Mouse (Mus musculus): Measurements from ENCODE around the gene Gm10961.
"Not testable (repeated sequence)": the region's sequence is repeated elsewhere in the genome, so short reads cannot be mapped to it uniquely, and the experiment has no call there.

Gene Gm10961

DNA sequence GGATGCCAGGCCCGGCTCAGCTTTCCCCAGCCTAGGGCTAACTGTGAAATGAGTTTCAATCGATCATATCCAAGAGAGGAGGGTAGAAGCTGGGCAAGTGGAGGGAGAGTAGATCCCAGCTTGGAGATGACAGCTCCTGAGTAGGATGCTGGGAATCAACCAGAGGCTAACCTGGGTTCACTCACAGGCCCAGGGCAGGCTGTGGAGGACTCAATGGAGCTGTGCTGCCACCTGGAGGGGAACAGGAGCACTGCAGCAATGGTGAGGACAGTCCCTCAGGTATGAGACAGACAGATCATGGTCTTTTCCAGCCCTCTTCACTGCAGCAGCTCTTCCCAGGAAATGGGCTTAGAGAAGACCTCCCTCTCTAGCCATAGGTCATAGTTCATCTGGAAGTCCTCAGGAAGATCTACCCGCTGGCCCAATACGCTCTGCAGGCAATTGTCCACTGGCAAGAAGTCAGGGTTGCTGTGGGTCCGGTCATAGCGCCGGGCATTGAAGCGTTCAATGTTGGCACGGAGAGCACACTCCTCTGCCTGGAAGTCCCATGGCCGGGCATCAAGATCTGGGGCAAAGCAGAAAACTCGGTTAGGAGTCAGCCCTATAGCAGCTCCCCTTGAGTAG, 18.1 kb upstream of the Gm10961 start:
- DNase-seq (ENCODE audit: low spot score): no peak

DNA sequence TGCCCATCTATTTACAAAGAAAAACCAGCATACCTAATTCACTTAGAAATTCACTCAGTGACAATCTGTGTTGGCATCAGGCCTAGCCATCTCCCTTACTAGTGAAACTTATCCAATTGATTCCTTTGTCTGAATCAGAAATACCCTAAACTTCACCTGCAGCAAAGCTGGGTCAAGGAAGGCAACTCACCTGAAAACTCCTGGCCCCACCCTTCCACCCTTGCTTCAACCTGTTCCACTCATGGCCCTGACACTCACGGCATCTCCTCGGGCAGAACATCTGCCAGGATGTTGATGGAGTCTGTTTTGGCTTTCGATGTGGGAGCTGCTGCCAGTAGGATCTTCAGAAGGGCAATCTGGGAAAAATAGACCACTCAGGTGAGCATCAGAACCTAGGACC, 13.3 kb upstream of the Gm10961 start:
- DNase-seq (ENCODE audit: low spot score): no peak

DNA sequence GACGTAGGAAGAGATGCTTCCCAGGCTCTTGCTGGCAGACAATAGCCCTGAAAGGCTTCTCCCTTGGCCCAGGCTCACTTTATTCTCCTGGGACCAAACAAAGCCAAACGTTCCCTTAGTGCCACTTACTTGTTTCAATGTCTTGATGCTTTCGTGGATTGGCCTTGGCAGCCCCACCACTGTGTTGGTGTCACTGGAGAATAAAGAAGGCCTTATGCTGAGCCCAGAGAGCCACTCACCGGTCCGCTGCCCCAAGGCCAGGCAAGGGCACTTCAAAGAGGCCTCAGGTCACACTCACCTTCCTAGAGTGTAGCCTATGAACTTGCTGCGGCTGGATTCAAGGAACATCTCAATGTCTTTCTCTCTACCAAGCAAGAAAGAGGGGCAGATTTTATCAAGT, 11.2 kb upstream of the Gm10961 start:
- DNase-seq (ENCODE audit: low spot score): no peak

DNA sequence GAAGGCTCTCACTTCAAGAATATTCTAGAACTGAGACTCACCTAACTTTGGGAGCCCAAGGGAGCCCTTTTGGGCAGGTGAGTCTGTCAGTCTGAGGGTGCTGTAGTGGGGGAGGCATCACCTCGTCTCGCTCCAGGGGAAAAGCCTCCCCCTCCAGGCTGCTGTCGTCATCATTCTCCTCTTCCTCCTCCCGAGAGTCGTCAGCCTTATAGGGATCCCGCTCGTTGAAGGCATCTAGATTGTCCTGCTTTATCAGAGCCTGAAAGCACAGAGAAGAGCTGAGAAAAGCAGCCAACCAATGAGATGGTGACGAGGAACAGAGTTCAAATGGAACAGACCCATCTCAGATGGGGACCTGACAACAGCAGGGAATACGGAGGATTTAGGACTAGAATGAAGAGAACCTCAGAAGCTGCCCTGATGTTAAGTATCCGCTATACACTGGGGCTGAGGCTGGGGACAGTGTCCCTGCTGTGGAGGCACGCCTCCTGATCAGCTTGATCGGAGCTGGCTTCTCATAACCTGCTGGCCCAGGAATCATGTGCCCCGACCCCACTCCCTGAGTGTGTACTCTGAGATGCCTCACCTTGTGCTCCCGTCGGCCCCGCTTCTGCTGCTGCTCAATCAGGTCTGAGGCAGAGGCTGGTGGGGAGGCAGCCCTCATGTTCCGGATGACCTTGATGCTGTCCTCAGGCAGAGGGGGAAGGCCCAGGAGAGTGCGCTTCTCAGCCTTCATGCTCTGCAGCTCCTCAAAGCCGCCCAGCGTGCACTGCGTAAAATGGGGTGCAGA, 9.6 kb upstream of the Gm10961 start:
- DNase-seq (ENCODE audit: low spot score): no peak

DNA sequence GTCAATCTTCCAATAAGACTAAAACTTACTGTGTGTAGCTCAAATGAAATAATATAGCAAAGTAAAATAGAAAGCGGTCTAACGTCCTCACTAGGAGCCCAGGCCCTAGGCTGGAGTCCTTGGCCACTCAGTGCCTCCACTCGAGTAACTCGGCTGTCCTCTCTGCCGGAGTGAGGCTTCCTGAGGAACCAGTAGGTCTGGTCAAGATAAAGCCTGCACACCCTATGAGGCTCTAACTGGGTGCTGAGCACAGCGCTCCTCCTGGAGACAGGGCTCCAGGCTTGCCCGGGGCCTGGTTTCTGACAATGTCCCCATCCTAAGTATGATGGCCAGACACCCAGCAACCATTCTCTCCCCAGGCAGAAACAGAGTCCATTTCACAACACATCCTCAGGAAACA, 8.6 kb upstream of the Gm10961 start:
- DNase-seq (ENCODE audit: low spot score): no peak

DNA sequence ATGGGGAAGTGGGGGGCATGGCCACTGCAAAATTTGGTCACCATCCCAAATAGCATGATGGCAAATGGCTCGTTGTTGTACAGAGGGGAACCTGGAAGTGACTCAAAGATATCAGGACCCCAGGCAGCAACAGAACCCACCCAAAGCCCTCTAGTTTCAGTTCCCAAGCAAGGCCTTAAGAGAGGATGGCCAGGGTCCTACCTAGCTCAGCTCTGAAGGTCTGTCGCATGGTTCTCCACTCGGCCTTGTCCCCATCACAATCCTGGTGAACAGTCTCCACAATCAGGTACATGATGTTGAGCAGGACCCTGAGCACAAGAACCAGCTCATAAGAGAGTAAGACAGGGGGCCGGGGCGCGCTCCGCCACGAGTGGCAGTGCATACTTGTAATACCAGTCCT, 6.7 kb upstream of the Gm10961 start:
- no peak for DNase-seq (ENCODE audit: low spot score)

DNA sequence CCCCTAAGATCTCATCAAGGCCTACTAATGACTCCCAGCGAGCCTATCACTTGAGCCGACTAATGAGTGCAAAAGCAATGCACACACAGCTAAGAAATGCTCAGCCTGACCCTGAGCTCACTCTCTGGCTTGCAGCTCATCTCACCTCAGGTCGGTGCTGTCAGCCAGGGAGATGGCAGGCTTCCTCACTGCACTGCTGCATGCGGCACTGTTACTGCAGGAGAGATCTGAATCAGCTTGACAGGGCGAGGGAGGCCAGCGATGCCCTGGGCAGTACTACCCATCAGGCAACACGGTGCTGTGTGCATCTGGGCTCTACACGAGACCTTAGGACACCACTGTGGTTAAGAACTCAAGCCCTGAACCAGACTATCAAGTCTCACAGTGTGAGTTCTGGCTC, 5.6 kb upstream of the Gm10961 start:
- no peak for DNase-seq (ENCODE audit: low spot score)

DNA sequence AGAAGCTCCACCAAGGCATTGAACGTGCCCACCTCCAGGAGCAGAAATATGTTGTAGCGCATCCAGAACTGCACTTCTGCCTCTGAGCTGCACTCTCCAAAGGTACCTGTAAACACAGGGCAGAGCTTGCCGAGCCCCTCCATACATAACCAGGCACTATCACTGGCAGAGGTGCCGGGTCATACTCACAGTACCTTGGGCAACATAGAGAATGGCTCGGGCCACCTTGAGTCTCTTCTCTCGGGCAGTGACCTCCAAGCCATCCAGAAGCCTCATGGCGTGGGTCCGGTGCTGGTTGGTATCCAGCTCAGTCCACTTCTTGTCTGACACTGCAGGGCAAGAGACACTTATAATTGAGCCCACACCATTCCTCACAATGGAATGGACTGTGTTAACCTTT, 4.4 kb upstream of the Gm10961 start:
- no peak for DNase-seq (ENCODE audit: low spot score)

DNA sequence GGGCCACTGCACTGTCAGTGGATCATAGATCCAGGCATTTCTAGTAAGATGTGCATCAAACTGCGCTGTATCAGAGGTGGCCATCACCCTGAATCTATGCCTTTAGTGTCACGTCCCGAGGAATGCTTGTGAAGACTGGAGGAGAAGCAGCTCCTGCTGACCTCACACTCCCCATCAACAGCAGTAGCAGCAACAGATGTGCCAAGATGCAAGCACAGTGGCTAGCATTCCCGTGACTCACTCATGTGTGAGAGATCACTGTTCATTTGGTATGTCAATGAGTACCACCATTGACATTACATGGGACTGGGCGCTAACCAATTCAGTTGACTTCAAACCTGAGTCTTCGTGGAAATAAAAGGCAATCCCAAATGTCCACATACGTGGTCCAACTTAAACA, 3.5 kb upstream of the Gm10961 start:
- DNase-seq (ENCODE audit: low spot score): no peak

DNA sequence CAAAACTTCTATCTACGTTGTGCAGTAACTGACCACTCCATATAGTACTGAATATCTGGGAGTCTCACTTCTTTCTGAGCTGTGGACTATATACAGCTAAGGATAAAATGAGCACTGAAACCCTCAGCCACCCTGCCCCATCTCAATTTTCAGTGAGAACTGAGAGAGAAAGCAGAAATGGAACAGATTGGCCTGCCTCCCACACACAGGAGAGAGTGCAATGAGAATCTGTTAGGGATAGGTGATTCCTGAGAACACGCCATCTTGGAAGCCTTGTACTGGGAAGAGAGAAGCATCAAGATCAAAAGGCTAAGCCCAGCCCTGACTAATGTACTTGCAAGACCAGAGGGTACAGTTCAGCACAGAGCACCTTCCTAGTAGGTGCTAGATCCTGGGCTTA, 2.6 kb upstream of the Gm10961 start:
- no peak for DNase-seq (ENCODE audit: low spot score)

DNA sequence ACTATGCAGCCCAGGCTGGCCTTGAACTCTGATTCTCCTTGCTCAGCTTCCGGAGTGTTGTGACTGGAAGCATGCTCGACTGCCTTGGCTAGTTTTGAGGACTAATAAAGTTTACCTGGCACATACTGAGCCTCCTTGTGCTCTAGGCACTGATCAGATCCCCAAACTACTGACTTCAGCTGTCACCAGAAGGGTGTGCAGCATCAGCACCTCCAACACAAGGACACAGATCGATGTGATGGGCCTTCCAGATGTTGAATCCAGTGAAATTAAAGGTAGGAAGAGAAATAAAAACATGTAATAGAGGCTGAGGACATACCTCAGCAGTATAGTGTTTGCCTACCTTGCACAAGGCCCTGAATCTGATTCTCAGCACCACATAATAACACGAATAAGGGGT, 1.7 kb upstream of the Gm10961 start:
- DNase-seq (ENCODE audit: low spot score): no peak

DNA sequence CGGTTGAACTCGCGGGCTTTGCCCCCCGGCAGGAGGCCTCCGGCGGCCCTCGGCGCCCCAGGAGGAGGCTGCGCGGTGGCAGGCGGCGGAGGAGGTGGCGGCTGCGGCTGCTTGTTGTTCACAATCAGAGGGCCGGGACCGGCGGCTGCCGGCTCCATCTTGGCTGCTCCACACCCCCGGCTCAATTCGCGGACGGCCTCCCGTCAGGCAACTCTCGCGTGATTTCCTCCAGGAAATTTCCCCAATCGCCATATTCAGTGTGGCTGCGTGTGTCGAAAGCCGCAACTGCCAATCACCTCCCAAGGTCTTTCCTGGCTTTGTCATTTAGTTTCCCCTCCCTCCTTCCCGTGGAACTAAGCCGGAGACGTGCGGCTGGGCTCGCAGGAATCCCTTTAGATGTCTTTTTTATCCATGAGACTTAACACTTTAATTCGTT, 419 bp downstream of the Gm10961 start, which contains the start of gene Strip1:
Strip1 (minus strand) TSS at position 172 of the 436 bp plus-strand sequence.
- peak; percentile 93 for DNase-seq (ENCODE audit: low spot score)

DNA sequence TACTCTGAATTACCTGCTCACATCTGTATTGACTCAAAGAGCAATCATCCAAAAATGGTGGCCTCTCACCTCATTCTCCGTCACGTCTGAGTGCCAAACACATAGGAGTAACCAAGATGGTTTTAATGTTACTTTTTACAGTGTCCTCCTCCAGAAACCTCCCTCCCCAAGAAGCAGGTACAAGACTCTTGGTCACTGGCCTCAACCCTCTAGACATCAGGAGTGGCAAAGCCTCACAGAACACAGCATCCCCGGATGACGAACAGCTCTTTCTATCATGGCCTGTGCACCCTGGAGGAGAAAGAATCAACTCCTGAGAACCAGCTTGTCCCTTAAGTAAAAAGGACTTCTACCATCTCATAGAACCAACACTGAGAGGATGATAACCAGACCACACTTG, 1.7 kb downstream of the Gm10961 start:
- no peak for DNase-seq (ENCODE audit: low spot score)

DNA sequence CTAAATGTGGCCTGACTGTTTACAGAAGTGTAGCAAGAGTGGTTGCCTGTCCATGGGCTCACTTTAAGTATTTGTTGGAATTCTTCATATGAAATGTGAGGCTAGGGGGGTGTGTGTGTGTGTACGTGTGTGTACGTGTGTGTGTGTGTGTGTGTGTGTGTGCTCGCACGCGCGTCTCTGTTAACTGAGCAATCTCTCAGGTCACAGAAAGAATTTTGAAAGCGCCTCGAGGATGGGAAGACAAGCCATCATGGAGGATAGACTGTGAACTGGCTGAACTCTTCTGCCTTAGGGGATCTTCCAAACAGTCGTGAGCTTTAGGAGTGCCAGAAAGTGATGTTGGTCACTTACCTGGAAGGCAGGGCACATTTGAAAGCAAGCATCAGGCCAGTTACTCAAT, 2.8 kb downstream of the Gm10961 start:
- no peak for DNase-seq (ENCODE audit: low spot score)

DNA sequence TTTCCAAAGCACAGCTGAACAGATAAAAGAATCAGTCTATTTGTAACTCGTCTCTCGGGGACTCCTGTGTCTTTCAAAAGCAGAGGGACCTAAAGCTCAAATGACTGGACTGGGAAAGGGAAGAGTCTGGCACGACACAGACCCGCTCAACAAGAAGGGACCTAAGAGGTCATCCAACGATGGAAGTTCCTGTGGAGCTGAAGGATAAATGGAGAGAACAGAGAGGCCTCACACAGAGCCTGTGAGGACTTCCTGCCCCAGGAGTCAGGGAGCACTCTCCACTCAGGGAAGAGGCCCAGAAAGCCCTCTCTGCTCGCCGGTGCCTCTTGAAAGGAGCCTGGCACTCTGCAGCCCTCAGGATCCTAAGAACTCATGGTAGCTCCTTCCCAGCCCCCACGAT, 4.7 kb downstream of the Gm10961 start:
- DNase-seq (ENCODE audit: low spot score): no peak

DNA sequence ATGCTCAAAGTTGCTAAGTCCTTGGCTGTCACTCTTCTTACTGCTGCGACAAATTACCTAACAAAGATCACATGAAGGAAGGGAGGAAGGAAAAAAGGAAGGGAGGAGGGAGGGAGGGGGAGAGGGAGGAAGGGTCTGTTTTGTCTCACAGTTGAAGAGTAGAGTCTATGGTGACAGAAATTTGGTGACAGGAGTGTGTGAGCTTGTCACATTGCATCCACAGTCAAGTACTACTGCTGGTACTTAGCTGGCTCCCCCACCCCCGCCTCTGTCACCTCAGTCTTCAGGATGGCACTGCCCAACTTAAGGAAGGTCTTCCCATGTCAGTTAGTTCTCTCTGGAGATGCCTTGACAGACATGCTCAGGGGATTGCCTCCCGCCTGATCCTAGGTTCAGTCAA, 5.1 kb downstream of the Gm10961 start:
- no peak for DNase-seq (ENCODE audit: low spot score)

DNA sequence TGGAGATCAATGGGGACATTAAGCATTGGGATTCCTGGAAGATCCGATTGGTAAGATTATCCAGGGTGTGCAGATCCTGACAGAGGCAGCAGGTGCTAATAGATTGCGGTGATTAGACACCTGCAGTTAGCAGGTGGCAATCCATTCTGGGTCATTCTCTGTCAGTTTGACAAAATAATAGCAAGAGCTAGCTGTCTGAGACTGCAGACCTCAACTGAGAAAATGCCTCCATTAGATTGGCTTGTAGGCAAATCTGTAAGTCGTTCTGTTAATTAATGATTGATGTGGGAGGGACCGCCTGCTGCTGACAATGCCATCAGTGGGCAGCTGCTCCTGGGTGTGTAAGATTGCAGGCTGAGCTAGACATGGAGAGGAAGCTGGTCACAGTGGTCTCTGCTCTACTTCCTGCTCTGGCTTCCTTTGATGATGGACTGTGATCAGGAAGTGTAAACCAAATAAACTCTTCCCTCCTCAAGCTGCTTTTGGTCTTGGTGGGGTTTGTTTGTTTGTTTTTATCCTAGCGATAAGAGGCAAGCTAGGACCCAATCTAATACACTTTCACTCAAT, 6.6 kb downstream of the Gm10961 start:
- DNase-seq (ENCODE audit: low spot score): no peak

DNA sequence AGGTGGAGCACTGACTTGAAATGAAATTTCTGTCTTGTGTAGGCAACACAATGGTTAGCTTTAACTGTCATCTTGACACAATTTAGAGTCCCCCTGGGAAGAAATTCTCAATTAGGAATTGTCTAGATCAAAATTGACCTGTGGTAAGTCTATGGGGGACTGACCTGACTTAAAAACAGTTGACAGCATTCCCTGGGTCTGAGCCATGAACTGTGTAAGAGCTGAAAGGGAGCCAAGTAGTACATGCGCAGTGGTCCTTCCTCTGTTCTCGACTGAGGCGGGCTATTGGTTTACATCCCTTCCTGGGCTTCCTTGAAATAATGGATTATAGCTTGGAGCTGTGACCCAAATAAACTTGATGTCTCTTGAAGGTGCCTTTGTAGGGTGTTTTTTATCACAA, 15.8 kb downstream of the Gm10961 start:
- DNase-seq (ENCODE audit: low spot score): no peak

DNA sequence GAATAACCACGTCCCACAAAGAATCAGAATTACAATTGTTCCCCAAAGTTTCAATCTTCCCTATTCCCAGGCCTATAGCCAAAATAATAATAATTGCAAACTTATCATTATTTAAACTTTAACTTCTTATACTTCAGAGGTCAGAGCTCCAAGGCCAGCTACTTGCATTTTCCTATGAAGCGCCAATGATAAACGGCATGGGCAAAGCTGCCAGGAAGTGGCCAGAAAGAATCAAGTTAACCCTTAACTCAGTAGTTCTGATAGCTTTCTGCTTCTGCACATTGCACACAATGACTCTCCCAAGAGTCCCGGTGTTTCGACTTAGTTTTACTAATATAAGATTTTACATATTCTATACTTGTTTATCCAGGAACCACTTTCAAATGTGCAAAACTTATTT, 19.2 kb downstream of the Gm10961 start:
- not testable (repeated sequence) for DNase-seq (ENCODE audit: low spot score)

DNA sequence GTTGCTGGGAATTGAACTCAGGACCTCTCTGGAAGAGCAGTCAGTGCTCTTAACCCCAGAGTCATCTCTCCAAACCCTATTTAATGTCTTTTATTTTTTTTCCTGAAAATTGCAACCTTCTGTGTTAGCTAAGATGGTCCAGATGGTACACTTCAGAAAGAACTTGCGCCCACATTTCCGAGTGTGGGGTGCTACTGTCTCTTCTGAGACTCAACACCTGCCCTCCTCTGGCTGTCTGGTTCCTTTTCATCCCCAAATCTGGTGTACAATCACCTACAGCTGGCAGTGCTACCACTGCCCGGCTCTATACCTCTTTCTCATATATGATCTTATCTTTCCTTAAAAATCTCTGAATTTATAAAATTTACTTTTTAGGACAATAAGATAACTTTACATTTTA, 21.8 kb downstream of the Gm10961 start:
- DNase-seq (ENCODE audit: low spot score): no peak

DNA sequence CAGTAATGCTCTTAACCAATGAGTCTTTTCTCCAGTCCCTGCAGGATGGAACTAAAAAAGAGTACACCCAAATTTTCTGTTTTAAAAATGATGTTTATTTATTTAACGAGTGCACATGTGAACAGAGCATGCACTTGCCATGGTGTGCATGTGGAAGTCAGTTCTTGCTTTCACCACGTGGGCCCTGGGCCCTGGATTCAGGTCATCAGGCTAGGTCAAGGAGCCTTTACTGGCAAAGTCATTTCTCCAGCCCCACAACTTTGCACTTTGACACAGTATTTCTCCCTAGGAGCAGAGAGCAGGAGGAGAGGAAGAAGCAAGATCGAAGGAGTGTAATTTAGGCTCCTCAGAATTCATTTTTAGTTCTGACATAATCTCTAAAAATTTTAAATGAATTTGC, 23.7 kb downstream of the Gm10961 start:
- no peak for DNase-seq (ENCODE audit: low spot score)

DNA sequence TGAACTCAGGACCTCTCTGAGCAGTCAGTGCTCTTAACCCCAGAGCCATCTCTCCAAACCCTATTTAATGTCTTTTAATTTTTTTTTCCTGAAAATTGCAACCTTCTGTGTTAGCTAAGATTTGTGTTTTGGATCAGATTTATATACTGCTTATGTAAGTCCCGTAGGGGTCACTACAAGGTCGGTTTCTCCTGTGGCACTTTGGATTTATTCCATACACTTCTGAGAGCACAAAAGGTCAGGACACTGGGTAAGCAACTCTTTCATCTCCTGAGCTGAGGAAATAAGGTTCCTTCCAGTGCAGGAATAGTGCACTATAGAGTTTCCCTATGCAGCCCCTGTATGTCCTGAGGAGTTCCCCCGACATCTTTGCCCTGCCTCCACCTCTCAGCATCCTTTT, 24.4 kb downstream of the Gm10961 start:
- no peak for DNase-seq (ENCODE audit: low spot score)

DNA sequence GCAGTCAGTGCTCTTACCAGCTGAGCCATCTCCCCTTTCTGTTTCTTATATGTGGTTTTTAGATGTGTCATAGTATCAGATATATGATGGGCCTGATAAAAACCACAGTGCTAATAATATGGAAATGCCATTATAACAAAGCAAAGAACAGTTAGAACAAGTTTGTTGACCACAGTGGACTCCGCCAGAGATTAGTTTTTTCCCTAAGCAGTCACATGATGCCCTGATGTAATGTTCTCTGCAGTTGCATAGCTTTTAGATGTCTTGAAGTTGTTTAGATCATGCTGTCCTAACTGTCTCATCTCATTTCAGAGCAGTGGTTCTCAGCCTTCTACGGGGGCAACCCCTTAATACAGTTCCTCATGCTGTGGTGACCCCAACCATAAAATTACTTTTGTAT, 25.0 kb downstream of the Gm10961 start:
- DNase-seq (ENCODE audit: low spot score): no peak

DNA sequence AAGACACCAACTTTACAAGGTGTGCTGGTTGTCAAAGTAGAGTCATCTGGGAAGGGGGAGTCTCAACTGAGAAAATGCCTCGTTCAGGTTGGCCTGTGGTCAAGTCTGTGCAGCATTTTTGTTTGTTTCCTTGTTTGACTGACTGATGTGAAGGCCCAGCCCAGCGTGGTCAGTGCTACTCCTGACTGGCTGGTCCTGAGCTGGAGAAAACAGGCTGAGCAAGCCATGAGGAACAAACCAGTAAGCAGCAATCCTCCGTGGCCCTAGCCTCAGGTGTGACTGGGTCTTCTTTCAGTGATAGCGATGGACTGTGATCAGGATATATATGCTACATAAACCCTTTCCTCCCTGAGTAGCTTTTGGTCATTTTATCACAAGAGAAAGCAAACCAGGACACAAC, 25.8 kb downstream of the Gm10961 start:
- DNase-seq (ENCODE audit: low spot score): no peak
